Mouse (Mus musculus) c-Kit-positive CD71-positive TER-119-positive erythroid progenitor cells, embryonic 14.5 days (primary cell): ENCODE data around the gene Nsmf.
A peak's percentile ranks its signal among the peaks of the same experiment; 100 is the strongest.

Experiments used
- DNase-seq: peaks from one replicate; pipeline ENCODE4 v3.0.0-alpha.2; 2013; ENCODE audit warnings: low spot score

Nsmf gene

DNA sequence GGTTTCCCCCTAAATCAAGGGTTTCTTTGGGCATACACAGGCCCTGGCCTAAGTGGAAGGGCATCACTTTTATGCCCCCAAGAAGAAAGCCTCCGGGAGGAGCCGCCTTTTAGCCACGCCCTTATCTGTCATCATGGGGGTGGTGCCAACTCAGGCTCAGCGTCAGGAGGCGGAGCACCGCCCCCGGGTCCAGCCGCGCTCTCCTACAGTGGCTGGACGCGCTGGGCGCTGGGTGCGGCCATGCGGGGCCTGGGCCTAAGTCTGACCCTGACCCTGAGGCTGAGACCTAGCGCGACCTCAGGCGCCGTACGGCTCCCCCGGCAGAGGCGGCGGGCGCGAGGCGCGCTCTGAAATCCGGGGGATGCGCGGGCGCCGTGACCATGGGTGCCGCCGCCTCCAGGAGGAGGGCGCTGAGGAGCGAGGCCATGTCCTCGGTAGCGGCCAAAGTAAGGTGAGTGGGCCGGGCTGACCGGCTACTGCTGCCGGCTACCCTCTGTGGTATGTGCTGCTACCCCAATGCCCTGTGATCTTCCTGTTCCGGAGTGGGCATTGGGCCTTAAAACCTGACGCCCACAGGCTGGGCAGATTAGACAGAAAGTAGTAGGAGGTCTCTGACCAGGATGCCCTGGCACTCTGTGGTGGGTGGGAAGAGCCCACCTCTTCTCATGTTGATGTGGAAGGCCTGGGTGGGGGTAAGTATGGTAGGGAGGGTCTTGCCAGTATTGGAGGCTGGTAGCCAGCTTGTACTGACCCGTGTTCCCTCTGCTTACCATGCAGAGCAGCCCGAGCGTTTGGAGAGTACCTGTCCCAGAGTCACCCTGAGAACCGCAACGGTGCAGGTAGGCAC, at the start of gene Nsmf:
Gene Nsmf (plus strand): TSS at position 135 of the 847 bp plus-strand sequence.
- DNase-seq = peak; percentile 76

- DNase-seq = no peak
These were observed 47.4 kb upstream of the Nsmf start for GRCm38 (mm10) chr2:25006767-25007166.

- peak; percentile 26 for DNase-seq
These were observed 45.9 kb upstream of the Nsmf start for GRCm38 (mm10) chr2:25008250-25008649.

GRCm38 (mm10) chr2:25022678-25023077, 31.5 kb upstream of the Nsmf start:
- no peak for DNase-seq

- DNase-seq = no peak
These were observed 29.0 kb upstream of the Nsmf start for GRCm38 (mm10) chr2:25025109-25025508.

DNA sequence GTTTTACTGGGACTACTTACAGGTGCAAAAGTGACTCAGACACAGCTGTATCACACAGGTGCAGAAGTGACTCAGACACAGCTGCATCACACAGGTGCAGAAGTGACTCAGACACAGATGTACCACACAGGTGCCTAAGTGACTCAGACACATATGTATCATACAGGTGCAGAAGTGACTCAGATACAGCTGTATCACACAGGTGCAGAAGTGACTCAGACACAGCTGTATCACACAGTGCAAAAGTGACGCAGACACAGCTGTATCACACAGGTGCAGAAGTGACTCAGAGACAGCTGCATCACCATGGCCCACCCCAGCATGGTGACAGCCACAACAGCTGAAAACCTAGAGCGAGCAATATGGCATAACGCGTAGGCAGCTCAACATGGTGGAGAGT, 19.2 kb upstream of the Nsmf start:
- no peak for DNase-seq

DNA sequence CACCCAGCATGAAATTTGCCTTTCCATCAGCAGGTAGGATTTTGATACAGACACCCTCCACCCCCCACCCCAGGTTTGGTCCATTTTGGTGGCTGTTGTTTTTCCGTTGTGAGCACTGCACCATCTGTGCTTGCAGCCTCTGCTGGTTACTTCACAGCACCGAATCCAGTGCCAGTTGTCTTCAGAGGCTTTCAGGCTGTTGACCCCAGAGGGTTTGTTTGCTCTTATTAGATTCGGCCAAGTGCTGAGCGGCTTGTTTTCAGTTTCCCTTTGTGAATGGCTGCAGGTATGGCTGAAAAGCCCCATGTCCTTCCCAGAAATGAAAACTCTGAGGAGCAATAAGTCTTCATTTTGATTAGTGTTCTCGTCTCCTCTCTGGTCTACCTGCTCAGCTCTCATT, 14.1 kb upstream of the Nsmf start:
- DNase-seq = no peak

DNA sequence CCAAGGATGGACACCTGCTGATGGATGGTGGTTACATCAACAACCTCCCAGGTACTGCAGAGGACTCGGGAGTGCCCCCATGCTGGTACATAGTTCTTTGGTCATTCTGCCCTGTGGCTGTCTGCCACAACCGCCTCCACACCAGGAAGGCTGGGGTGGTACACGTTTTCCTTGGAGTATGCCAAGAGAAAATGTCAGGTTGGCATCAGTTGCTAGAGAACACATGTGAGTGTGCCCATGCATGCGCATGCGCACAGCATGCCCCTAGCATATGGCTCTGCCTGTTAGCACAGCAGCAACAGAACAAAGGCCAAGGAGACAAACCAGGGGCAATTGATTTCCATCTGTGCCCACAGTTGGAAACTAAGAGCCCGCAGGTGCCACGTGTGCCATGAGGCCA, 3.2 kb upstream of the Nsmf start:
- DNase-seq = no peak

GRCm38 (mm10) chr2:25051450-25051849, 2.7 kb upstream of the Nsmf start:
- no peak for DNase-seq

DNA sequence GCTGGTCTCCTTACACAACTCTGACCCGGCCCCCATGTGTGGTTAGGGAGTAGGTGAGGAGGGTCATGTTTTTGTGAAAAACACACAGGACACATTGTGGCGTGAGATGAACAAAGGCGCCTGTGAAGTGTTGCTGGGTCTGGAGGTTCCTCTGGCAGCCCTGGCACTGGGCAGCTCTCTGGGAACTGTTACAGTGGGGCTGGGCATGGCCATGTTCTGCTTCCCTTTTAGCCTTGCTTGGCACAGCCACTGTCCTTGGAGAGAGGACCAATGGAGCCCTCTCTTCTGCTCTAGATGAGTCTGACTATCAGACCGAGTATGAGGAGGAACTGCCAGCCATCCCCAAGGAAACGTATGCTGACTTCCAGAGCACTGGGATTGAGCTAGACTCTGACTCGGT, 1.1 kb upstream of the Nsmf start:
- DNase-seq = no peak

DNA sequence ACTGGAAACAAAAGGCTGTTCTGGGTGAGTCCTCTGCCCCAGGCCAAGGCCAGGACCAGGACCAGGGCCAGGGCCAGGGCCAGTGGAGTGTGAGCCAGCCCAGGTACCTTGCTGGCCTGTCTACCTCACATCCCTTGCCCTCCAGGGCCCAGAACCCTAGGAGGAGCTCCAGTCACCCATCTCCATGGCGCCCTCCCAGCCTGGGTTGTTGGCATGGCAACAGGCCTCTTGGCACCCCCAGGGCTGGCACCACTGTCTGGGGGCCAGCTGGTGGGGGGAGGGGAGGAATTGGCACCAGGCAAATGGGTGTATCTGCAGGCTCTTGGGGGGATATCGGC, 882 bp downstream of the Nsmf start:
- no peak for DNase-seq

DNA sequence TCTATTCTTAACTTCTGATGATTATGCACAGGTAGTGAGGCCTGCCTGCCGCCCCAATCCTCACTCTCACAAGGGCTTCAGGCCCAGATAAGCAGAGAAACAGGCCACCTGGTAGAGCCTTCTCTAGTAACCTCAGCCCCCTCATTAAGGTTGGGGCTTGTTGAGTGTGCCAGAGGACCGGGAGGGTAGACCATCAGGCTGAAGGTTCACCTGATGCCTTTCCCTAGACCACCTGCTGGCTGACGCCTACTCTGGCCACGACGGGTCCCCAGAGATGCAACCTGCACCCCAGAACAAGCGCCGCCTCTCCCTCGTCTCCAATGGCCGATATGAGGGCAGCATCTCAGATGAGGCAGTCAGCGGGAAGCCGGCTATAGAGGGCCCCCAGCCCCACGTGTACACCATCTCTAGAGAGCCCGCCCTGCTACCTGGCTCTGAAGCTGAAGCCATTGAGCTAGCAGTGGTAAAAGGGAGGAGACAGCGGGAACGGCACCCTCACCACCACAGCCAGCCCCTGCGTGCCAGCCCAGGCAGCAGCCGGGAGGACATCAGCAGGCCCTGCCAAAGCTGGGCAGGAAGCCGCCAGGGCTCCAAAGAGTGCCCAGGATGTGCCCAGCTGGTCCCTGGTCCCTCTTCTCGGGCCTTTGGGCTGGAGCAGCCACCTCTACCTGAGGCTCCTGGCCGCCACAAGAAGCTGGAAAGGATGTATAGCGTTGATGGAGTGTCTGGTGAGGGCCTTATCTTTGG, 1.4 kb downstream of the Nsmf start:
- DNase-seq = no peak

- DNase-seq = no peak
These were observed 4.8 kb downstream of the Nsmf start for GRCm38 (mm10) chr2:25058926-25059325.

DNA sequence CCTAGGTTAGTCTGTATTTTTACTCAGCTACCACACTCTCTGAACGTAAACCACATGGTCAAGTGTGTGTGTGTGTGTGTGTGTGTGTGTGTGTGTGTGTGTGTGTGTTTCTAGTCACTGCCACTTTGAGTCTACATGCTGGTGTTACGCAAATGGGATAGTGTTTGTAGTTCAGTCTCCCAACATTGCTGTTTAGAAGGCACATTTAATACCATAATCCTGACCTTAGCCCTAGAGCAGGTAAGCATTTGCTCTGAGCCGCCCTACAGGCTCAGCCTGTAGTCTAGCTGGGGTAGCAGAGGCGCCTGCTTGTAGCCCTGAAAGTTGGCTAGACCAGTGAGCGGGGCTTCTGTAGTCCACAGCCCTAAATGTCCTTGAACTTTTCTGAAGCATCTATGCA, 9.4 kb downstream of the Nsmf start:
- no peak for DNase-seq

DNA sequence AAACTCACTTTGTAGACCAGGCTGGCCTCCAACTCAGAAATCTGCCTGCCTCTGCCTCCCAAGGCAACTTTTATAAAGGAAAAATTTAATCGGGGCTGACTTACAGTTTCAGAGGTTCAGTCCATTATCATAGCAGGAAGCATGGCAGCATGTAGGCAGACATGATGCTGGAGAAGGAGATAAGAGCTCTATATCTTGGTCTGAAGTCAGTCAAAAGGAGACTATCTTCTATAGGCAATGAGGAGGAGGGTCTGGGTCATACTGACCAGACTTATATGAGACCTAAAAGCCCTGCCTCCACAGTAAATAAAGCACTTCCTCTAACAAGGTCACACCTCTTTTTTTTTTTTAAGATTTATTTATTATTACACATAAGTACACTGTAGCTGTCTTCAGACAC, 10.1 kb downstream of the Nsmf start:
- no peak for DNase-seq

DNA sequence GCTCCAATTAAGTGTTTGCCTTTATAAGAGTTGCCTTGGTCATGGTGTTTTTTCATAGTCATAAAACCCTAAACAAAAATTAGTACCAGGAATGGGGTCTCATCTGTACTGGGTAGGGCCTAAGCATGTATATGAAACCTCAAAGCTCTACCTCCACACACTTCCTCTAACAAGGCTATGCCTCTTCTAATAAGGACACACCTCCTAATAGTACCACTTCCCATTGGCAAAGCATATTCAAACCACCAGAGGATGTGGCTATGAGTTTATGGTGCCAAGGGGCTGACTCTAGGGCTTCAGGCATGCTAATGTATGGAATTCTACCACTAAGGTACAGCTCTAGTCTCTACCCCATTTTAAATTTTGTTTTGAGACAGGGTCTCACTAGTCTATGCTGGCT, 11.4 kb downstream of the Nsmf start:
- DNase-seq = no peak

GRCm38 (mm10) chr2:25066552-25066951, 12.4 kb downstream of the Nsmf start:
- DNase-seq = no peak

DNA sequence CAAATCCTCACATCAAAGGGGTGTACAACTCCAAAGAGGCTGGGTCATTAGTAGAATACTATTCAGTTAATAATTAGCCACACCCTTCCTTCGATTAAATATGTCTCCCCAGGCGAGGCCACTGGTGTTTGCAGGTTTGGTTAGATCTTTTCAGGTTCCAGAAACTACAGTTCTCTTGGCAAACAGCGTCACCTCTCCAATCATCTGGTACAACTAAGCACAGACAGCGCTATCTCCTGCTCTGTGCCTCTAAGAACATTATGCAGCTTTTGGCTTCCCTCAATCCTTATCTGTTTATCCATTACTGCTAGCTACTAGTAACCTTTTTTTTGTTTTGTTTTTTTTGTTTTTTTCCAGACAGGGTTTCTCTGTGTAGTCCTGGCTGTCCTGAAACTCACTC, 15.4 kb downstream of the Nsmf start:
- no peak for DNase-seq

GRCm38 (mm10) chr2:25072398-25072797, 18.2 kb downstream of the Nsmf start:
- no peak for DNase-seq

DNA sequence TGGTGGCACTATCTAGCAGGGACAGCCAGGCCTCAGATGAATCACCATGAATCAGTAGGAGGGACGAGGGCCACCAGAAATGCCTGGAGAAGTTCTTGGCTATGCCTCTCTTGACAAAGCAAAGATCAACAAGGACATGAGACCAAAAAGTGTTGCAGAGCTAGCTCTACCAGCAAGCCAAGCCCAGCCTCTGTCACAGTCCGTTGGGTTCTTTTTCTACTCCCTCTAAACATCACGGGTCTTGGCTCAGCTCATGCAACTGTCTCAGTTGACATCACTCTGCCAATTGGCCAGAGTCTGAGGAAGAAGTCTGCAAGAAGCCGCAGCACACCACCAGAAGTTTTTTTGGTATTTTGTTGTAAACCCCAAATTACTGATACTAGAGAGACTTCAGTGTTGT, 21.4 kb downstream of the Nsmf start:
- no peak for DNase-seq

DNA sequence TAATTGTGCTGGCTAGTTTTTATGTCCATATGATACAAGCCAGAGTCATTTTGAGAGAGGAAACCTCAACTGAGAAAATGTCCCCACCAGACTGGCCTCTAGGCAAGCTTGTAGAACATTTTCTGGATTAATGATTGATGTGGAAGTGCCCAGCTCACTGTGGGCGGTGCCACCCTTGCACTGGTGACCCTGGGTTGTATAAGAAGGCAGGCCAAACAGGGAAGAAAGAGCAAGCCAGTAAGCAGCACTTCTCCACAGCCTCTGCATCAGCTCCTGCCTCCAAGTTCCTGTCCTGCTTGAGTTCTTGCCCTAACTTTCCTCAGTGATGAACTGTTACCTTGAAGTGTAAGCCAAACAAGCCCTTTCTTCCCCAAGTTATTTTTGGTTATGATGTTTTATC, 24.8 kb downstream of the Nsmf start:
- no peak for DNase-seq

DNA sequence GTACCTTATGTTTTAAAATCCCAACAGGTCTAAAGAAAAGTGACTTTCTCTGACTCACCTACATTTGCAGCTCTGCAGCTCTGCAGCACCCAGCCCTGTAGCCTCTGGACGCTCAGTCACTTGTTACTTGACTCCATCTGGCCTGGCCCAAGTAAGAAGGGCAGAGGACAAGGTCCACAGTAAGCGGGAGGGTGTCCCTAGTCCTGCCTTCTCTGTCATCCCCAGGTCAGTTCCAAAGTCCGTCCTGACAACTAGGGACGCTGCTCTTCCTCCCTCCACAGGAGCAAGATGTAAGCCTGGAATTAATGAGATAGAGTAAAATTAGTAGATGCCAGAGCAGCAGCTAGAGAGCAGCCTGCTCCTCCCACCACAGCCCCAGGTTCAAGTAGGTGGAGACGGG, 25.9 kb downstream of the Nsmf start, which contains the start of gene Entpd8:
Gene Entpd8 (plus strand): TSS at position 229 of the 400 bp plus-strand sequence.
- DNase-seq = no peak

DNA sequence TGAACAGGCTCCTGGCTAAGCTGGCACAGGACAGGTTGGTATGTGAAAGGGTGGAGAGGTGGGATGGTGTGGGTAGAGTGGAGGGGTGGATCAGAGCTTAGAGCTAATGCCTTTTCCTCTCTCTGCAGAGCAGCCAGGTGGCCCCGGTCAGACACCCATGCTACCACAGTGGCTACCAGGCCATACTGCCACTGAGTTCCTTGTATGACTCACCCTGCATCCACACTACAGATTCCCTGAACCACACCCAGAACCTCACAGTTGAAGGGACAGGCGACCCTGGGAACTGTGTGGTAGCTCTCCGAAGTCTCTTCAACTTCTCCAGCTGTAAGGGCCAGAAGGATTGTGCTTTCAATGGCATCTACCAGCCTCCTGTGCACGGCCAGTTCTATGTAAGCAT, 29.5 kb downstream of the Nsmf start:
- DNase-seq = no peak

- no peak for DNase-seq
These were observed 31.4 kb downstream of the Nsmf start for GRCm38 (mm10) chr2:25085571-25085970.
